Mouse (Mus musculus) liver, embryonic 14.5 days (tissue): ENCODE measurements around the gene Cyp4a32. TPM values are rescaled to one million over a fixed set of nuclear protein-coding genes. Genes with fewer than 3 reads are reported as not detected.
"Not testable (repeated sequence)": the region's sequence is repeated elsewhere in the genome, so short reads cannot be mapped to it uniquely, and the experiment has no call there.

Experiments
- ATAC-seq: fragments of 200-750 bp; cut with Nextera tagmentation; 2 replicates; pipeline ENCODE4 v1.8.0; 2017; ENCODE audit warnings: moderate number of reproducible peaks, mild to moderate bottlenecking, moderate library complexity; ENCODE audit not compliant: insufficient read depth
- DNase-seq, 3 experiments: peaks; one replicate each; pipeline ENCODE4 v3.0.0-alpha.2; 2012 to 2013; ENCODE audit warnings: low read depth in 3 of 3, low spot score in 3 of 3
- H3K27ac ChIP-seq: fragments of 300-500 bp; sonication (generic); 2 replicates; pipeline ENCODE4 v1.5.1; 2014; ENCODE audit warnings: moderate library complexity, mild to moderate bottlenecking, control low read depth, inconsistent platforms
- H3K27me3 ChIP-seq: fragments of 300-500 bp; sonication (generic); 2 replicates; pipeline ENCODE4 v1.6.1; 2014; ENCODE audit warnings: mild to moderate bottlenecking, low read length, moderate library complexity; ENCODE audit not compliant: control insufficient read depth, insufficient read depth
- H3K36me3 ChIP-seq: fragments of 300-500 bp; sonication (generic); replicated peaks from 2 replicates; pipeline ENCODE4 v1.6.1; 2014; ENCODE audit warnings: low read depth; ENCODE audit not compliant: control insufficient read depth, insufficient read depth
- H3K4me1 ChIP-seq, 2 experiments: fragments of 200-500 bp in 1 of 2; fragments of 300-500 bp in 1 of 2; sonication (generic) in 1 of 2; replicated peaks; 2 replicates each; pipeline ENCODE4 v1.6.1; 2012 to 2014; ENCODE audit warnings: antibody characterized with exemption in 1 of 2, inconsistent platforms in 1 of 2, low read length in 1 of 2; ENCODE audit not compliant: control insufficient read depth in 2 of 2, insufficient read depth in 2 of 2
- H3K4me2 ChIP-seq: fragments of 300-500 bp; sonication (generic); 2 replicates; pipeline ENCODE4 v1.6.1; 2014; ENCODE audit warnings: low read depth, mild to moderate bottlenecking, control low read depth, moderate library complexity
- H3K4me3 ChIP-seq, 2 experiments: fragments of 200-500 bp in 1 of 2; fragments of 300-500 bp in 1 of 2; sonication (generic) in 1 of 2; 2 replicates each; pipeline ENCODE4 v1.5.1; 2012 to 2014; ENCODE audit warnings: low read depth in 2 of 2, low read length in 2 of 2, mild to moderate bottlenecking in 2 of 2, control low read depth in 1 of 2, inconsistent platforms in 1 of 2, moderate library complexity in 1 of 2; ENCODE audit not compliant: insufficient read depth in 1 of 2
- H3K9ac ChIP-seq: fragments of 300-500 bp; sonication (generic); replicated peaks from 2 replicates; pipeline ENCODE4 v1.6.1; 2014; ENCODE audit warnings: mild to moderate bottlenecking, control low read depth, moderate library complexity
- H3K9me3 ChIP-seq: fragments of 300-500 bp; sonication (generic); 2 replicates; pipeline ENCODE4 v1.6.1; 2016; ENCODE audit warnings: low read length, mixed read lengths; ENCODE audit not compliant: control insufficient read depth
- CTCF ChIP-seq: IDR thresholded peaks from 2 replicates; pipeline ENCODE4 v1.5.1; 2016; ENCODE audit warnings: antibody characterized with exemption, low read depth, control low read depth
- EP300 ChIP-seq: IDR thresholded peaks from 2 replicates; pipeline ENCODE4 v1.6.1; 2016; ENCODE audit warnings: antibody characterized with exemption, low read depth
- WGBS: fragments of 180-500 bp; shearing (Covaris S2); extraction: QIAGEN DNeasy Blood & Tissue Kit; methylation state at CpG from one replicate; pipeline ENCODE4 v1.1.7; 2014; ENCODE audit not compliant: insufficient replicate concordance; 5-methylcytosine and 5-hydroxymethylcytosine counted together
- polyA plus RNA-seq, 2 experiments: library from polyadenylated mRNA; depleted of rRNA in 1 of 2; stranded (reverse) in 1 of 2; unstranded in 1 of 2; fragments of >200 nt; fragmentation: Nextera tagmentation in 1 of 2; extraction: Ambion mirVana in 1 of 2; gene quantifications; 2 replicates each; pipeline versions ENCODE4 v1.2.1 to v1.2.3; 2012 to 2014

The Cyp4a32 gene
- polyA plus RNA-seq, 2 experiments: not detected

GRCm38 (mm10) chr4:115563401-115563800 is 37.4 kb upstream of the Cyp4a32 start, which contains the start of gene Cyp4a31:
Cyp4a31 (plus strand) TSS chr4:115563649.
- Histone ChIP-seq H3K4me2 (no peak within 1 kb of the TSS), H3K9ac (no peak within 1 kb of the TSS), H3K9me3 (no peaks in the 10 kb centered on the region), H3K4me1 (no peaks in the 10 kb centered on the region), H3K36me3 (no peaks in the 10 kb centered on the region), H3K27me3 (no peaks in the 10 kb centered on the region), H3K4me3 (no peak within 1 kb of the TSS), H3K27ac (no peak within 1 kb of the TSS)
- no peak for ATAC-seq
- TF ChIP-seq CTCF (no peak), EP300 (no peak)
- DNase-seq: no peak
- whole genome bisulfite sequencing: 44% methylated on average over 3 of the region's 3 CpGs

GRCm38 (mm10) chr4:115564469-115565225 is 36.1 kb upstream of the Cyp4a32 start:
- H3K36me3 ChIP-seq, H3K4me1 ChIP-seq, H3K27me3 ChIP-seq, H3K27ac ChIP-seq, DNase-seq, ATAC-seq, H3K4me2 ChIP-seq, H3K9ac ChIP-seq, H3K4me3 ChIP-seq, H3K9me3 ChIP-seq: not testable (repeated sequence)
- WGBS: 39% methylated on average over 6 of the region's 6 CpGs

- ATAC-seq (no peak), DNase-seq (no peak)
- H3K4me1 ChIP-seq: no peaks in the 10 kb centered on the region
- no peaks in the 10 kb centered on the region for H3K36me3 ChIP-seq
- H3K9ac ChIP-seq: no peak overlapping the region
- H3K27ac ChIP-seq: no peak overlapping the region
- H3K4me2 ChIP-seq: no peak overlapping the region
- no peaks in the 10 kb centered on the region for H3K27me3 ChIP-seq
- TF ChIP-seq EP300: no peak
- TF ChIP-seq CTCF: no peak
- 55% methylated on average over 3 of the region's 3 CpGs for WGBS
- H3K4me3 ChIP-seq: no peak overlapping the region
- H3K9me3 ChIP-seq: no peaks in the 10 kb centered on the region
These were observed 25.5 kb upstream of the Cyp4a32 start for GRCm38 (mm10) chr4:115575255-115575654.

GRCm38 (mm10) chr4:115575776-115576175 is 25.0 kb upstream of the Cyp4a32 start:
- Histone ChIP-seq H3K4me2 (no peak overlapping the region), H3K27me3 (no peaks in the 10 kb centered on the region), H3K36me3 (no peaks in the 10 kb centered on the region), H3K9ac (no peak overlapping the region), H3K4me1 (no peaks in the 10 kb centered on the region), H3K9me3 (no peaks in the 10 kb centered on the region), H3K27ac (no peak overlapping the region), H3K4me3 (no peak overlapping the region)
- 42% methylated on average over 2 of the region's 2 CpGs for WGBS
- DNase-seq: no peak
- no peak for TF ChIP-seq EP300
- TF ChIP-seq CTCF: no peak
- ATAC-seq: no peak

- H3K36me3 ChIP-seq: no peaks in the 10 kb centered on the region
- ATAC-seq: peak; percentile 98
- H3K27ac ChIP-seq: no peak overlapping the region
- H3K4me1 ChIP-seq: no peaks in the 10 kb centered on the region
- H3K27me3 ChIP-seq: no peaks in the 10 kb centered on the region
- DNase-seq: peak; percentile 58 to 68 (median 64)
- no peaks in the 10 kb centered on the region for H3K9me3 ChIP-seq
- H3K4me3 ChIP-seq: no peak overlapping the region
- TF ChIP-seq CTCF: no peak
- peak; percentile 92 for TF ChIP-seq EP300
- no peak overlapping the region for H3K4me2 ChIP-seq
- H3K9ac ChIP-seq: no peak overlapping the region
These were observed 17.7 kb upstream of the Cyp4a32 start for GRCm38 (mm10) chr4:115583036-115583435.
